Mouse (Mus musculus) liver, adult (tissue): ENCODE measurements at regions not wholly inside any gene's neighbourhood (a gene's known extent, or its start where the extent isn't known, plus 50 kb on each side); places are given as distances from the start of the nearest gene placed in this dataset.
A peak's percentile ranks its signal among the peaks of the same experiment; 100 is the strongest.

ENCODE experiments used
- GATA4 ChIP-seq: IDR thresholded peaks from 2 replicates; pipeline ENCODE4 v1.6.1; 2014; ENCODE audit warnings: mild to moderate bottlenecking, low read length; ENCODE audit not compliant: insufficient replicate concordance

DNA sequence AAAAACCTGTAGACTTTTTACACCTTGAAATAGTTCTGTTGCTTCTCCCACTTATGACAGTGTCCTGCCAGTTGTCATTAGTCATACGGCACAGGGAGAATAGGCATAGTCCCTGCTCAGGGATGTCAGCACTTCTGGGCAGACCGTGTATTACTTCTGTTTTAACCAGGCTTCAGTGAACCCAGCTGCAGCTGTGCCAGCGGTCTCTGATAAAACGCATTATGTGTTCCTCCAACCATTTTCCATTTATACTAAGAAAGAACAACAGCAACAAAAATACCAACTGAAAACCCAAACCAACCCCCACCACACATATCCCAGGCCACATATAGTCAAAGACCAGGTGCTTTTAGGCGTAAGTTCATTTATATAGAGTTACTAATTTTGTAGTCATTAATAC lies 83.1 kb upstream of the Prdm1 start:
- TF ChIP-seq GATA4 = no peak

DNA sequence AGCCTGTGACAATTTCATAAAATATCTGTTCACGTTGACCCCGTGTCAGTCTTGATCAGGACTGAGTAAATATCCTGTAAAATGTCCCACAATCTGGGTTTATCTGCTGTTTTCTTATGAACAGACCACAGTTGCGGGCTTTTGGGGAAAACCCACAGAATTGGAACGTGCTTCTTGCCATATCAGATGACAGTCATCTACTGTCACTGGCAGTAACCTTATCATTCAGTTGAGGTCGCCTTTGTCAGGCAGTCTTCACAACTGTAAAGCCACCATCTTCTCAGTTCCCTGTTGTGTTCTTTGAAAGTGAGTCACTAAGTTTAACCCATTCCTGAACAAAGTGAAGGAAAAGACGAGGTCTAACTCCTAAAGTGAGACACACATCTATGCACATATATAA lies 80.9 kb upstream of the Prdm1 start:
- TF ChIP-seq GATA4 = no peak

DNA sequence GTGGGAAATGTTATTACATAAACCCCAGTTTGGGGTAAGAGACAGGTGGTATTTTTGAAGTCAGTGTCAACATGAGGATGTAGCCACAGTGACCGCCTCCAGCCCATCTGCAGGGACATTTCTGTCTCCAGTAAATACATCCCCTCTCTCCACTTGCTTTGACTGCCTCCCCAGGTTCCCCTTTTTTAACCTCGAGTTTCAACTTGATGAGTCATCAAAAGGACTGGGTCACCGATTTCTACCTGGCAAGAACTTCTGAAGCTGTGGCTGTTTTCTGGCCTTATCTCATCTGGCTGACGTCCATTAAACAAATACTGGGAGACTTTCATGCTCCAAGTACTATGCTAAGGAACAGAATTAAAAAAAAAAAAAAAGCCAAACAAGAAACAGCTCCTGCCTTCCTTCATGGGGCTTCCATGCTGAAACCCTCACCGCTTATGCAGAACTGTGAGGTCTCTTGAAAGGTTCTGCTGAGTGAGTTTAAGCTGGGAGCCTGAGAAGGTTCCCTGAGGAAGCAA lies 79.1 kb upstream of the Prdm1 start:
- peak; percentile 69; the same call in 1 of the 2 replicates for TF ChIP-seq GATA4

GRCm38 (mm10) chr10:44604512-44604911 lies 76.2 kb upstream of the Prdm1 start:
- no peak for TF ChIP-seq GATA4

DNA sequence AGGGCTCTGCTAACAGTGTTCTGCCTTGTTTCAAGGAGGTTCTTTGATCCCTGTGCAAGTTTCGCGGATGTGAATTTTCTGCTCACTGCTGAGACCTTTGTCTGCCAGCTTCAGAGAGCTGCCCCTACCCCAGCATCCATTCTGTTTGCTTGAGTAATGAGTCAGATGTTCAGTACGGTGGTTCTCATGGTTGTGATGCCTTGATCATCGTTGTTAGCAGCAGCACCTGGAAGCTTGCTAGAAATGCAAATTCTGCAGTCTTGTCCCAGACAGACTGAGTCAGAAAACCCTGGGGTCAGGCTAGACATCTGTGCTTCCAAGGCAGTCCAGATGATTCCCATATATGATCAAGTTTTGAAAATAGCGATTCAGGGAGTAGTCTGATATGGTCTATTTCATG lies 75.2 kb upstream of the Prdm1 start:
- no peak for TF ChIP-seq GATA4

- no peak for TF ChIP-seq GATA4
These were observed 73.2 kb upstream of the Prdm1 start for GRCm38 (mm10) chr10:44601550-44601949.

DNA sequence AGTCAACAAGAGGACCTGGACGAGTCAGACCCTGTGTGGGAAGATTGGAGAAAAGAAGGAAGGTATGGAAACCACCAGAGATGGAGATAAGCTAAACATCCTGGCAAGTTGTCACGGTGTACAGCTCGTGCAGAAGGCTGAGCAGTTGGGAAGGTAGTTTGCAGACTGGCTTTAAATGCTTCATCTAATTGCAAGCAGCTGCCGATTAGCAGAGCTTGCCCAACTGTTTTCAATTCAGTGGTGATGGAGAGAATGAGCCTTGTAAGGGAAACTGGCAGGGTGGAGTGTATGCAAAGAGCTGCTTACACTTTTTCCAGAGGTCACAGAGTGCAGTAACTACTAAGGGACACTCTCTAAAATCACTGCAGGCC lies 71.6 kb upstream of the Prdm1 start:
- no peak for TF ChIP-seq GATA4

- no peak for TF ChIP-seq GATA4
These were observed 71.1 kb upstream of the Prdm1 start for GRCm38 (mm10) chr10:44599331-44599963.

GRCm38 (mm10) chr10:44598615-44599014 lies 70.3 kb upstream of the Prdm1 start:
- no peak for TF ChIP-seq GATA4

DNA sequence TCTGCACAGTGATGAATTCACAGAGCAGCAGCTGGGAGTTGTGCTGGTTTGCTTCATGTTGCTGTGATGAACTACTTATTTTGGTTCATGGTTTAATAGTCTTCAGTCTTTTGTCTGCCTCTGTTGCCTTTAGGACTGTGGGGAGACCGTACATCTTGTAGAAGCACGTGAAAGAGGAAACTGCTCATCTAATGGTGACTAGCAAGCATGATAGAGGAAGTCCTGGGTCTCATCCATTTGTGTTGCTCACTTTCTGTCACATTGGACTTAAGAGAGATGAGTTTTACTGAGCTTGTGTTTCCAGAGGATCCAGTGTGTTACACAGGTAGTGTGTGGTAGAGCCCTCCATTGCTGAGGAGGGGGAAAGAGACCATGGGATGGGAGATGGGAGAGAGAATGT lies 67.6 kb upstream of the Prdm1 start:
- no peak for TF ChIP-seq GATA4

DNA sequence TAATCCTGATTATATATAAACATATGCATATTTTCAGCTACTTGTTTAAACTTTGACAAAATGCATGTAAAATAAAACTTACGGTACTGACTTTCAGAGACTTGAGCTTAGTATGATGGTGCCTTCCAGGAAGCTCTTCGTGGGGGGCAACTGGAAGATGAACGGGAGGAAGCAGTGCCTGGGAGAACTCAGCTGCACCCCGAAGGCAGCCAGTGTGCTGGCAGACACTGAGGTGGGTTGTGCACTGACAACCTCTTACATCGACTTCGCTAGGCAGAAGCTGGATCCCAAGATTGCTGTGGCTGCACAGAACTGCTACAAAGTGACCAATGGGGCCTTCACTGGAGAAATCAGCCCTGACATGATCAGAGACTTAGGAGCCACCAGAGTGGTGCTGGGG lies 61.5 kb upstream of the Prdm1 start:
- no peak for TF ChIP-seq GATA4

DNA sequence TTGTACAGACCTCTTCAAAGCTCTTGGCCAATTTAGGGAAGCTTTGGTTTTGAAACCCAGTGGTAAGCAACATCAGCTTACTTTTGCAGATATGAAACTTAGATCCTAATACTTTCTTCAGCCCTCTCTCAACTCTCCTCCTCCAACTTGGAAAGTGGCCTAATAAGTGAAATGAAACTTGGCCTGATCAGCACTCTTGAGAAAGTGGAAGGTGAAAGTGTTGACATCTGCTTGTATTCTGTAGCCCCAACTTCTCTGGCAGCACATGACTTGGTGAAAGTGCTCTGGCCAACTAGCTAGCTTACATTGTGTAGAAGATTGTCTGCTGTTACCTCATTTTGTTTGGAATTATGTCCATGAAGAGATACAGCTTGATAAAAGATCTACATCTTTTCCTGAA lies 61.1 kb upstream of the Prdm1 start:
- TF ChIP-seq GATA4 = no peak

GRCm38 (mm10) chr10:44582736-44583135 lies 54.4 kb upstream of the Prdm1 start:
- TF ChIP-seq GATA4 = no peak
